Mouse (Mus musculus): Measurements from ENCODE around the gene Lilr4b. TPM values are rescaled to one million over a fixed set of nuclear protein-coding genes. Genes with fewer than 3 reads are reported as not detected.
"Not testable (repeated sequence)": the region's sequence is repeated elsewhere in the genome, so short reads cannot be mapped to it uniquely, and the experiment has no call there.

Gene Lilr4b
- total RNA-seq (2021): 1 to 10 TPM; 1.3 to 2.9 TPM
- long read RNA-seq, experiment 1, partial matches to known transcripts: 0 of 2 reads
- long read RNA-seq, experiment 1, other reads (novel, unspliced or antisense): 2 of 2 reads
- long read RNA-seq, experiment 2, partial matches to known transcripts: 0 of 2 reads
- long read RNA-seq, experiment 2, other reads (novel, unspliced or antisense): 2 of 2 reads

- not testable (repeated sequence) for DNase-seq
Measured at GRCm38 (mm10) chr10:51480397-51480796, at the start of gene Lilr4b, which contains the start of gene Gm49339. TSS of gene Lilr4b (plus strand) at chr10:51480632. TSS of gene Gm49339 (plus strand) at chr10:51480612.

- no peak for DNase-seq
Measured at GRCm38 (mm10) chr10:51432940-51433339, 47.5 kb upstream of the Lilr4b start.

DNA sequence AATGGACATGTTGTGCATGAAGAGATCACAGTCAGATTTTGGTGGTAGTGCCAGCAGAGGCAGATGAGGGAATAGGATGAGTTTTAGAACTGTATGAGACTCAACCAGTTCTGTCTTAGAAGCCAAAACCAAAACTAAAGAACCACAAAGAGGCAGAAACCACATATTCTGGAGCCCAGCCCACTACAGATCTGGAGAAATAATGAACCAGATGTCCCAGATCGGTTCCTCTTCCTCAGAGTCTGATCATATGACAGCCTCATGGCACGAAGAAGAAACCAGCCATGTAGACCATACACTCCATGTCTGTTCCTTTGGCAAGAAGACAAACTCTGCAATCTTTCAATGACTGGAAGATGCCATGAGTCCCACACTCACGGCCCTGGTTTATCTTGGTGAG lies 44.7 kb upstream of the Lilr4b start:
- DNase-seq: no peak

DNA sequence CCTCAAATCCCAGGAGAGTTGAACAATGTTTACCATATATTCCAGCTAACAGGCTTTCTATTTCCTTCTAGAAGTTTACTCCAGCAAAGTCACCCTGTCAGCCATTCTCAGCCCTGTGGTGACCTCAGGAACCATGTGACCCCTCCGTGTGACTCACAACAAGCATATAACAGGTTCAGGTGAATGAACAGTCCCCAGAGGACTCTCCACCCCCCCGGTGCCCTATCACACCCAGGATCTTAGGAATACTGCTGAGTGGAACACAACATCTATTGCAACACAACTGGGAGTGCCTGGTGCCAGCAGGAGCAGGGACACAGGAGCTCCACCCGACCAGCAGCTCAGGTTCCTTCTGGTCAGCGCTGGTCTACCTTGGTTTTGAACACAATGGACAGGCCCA lies 28.8 kb upstream of the Lilr4b start:
- no peak for DNase-seq

GRCm38 (mm10) chr10:51453616-51454298 lies 26.7 kb upstream of the Lilr4b start:
- no peak for DNase-seq

DNA sequence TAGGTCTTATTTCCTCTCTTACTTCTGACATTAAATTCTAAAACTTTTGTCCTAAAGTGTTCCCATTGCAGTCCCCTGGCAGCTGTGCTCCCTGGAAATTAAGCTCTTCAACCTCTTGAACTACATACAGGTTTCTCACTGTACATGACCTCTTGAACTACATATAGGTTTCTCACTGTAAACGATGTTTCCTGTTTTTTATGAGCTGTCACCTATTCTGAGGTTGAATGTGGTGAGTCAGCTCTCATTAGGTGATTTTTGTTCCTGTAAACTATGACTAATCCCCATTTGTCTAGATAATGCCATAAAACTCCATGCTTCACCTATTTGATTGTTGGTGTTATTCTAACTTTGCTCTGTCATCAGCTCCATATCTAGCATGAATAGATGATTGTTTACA lies 26.1 kb upstream of the Lilr4b start:
- no peak for DNase-seq

DNA sequence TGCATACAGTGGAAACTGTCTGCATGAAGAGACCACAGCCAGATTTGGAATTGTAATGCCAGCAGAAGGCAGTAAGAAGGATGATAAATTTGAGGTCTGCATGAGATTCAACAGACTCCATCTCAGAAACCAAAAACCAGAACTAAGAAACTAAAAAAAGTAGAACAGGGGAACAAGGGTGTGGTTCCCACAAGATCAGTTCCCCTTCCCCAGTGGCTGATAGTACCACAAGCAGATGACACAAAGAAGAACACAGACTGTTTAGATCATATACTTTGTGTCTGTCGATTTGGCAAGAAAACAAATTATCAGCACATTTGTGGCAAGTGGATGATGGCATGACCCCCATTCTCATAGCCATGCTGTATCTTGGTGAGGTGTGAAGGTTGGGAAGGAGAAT lies 24.7 kb upstream of the Lilr4b start:
- DNase-seq: peak in 1 of 2 experiments; percentile 1

DNA sequence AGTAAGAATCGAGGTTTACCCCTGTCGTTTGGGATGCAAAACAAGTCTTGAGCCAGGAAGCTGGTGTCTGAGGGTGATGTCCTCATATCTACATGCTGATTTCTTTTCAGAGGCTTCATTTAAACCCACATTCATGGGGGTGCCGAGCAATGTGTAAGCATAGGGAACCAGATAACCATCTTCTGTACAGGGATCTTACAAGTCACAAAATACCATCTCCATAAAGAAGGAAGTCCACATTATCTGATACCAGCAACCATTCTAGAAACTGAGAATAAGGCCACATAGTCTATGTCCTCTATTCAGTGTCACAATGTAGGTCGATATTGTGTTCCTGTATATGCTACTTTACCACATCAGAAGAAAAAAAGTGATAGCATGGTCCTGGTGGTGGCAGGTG lies 24.1 kb upstream of the Lilr4b start:
- DNase-seq: no peak

DNA sequence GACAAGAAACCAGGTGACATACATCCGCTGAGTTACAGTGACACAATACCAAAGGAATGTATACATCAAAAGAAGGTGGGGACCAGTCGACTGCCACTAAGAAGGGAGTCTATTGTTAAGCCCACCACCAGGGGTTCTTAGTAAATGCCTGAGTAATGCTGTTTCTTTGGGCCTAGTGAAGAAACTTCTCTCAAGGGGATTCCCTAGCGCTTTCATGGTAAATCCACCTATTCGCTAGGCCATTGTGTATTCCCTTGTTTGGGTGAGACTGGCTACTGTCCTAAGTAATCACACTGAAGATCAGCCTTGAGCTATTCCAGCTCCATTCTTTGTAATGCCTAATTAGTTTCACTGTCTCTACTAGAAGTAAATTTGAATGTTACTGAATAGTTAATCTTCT lies 16.6 kb upstream of the Lilr4b start:
- not testable (repeated sequence) for DNase-seq

- not testable (repeated sequence) for DNase-seq
Measured at GRCm38 (mm10) chr10:51490691-51491090, 10.3 kb downstream of the Lilr4b start, which contains the start of gene Lilrb4a. TSS of gene Lilrb4a (plus strand) at chr10:51490956.

GRCm38 (mm10) chr10:51520021-51520420 lies 39.6 kb downstream of the Lilr4b start:
- no peak for DNase-seq

DNA sequence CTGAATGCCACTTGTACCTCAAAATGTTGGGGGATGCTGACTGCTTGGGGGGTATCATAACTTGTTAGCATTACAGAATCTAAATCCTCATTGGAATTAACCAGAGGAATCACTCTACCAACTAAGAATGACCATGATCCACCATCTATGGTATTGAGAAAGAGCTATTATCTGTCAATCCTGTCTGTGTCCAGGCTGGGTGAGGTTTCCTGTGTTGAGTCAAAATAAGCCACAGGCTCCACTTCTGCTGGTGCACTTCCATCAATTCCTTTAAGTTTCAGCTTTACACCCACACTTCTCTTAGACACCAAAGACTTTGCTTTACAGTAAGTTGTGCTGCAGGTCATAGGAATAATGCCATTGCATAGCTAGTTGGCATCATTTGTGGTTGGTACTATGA lies 41.0 kb downstream of the Lilr4b start:
- DNase-seq: no peak

GRCm38 (mm10) chr10:51526090-51526489 lies 45.7 kb downstream of the Lilr4b start:
- DNase-seq: no peak

- DNase-seq: no peak
Measured at GRCm38 (mm10) chr10:51526633-51527032, 46.2 kb downstream of the Lilr4b start.

- DNase-seq: no peak
Measured at GRCm38 (mm10) chr10:51528840-51529434, 48.5 kb downstream of the Lilr4b start.

DNA sequence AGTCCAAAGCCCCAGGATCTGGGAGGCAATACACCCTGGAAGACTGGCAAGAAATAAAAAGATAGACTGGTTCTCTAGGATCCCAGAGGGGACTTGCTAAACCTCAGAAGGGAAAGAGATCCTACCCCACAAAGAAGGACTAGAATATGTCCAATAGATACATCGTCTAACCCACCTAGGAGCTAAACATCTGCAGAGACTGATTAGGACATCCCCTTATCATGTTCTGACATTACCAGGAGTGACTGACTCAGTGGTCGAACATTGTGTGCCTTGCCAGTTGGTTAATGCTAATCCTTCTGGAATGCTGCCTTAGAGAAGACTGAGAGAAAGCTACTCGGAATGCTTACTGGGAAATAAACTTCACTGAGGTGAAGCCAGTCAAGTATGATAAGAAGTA lies 49.1 kb downstream of the Lilr4b start:
- no peak for DNase-seq

DNA sequence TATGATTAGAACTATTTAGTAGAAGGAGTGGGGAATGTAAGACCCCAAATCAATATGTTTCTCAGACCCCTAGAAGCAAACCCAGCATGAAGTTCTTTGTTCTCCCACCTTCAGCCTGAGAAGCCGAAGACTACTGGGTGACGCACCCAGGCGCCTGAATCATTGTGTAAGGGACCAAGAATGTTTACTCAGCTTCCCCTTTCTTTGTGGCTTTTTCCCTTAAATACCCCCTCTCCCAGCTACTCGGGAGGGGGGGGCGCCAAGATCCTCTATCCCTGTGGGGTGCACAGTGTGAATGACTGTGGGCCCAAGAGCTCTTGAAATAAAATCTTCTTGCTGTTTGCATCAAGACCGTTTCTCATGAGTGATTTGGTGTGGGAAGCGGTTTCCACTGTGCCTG lies 50.4 kb downstream of the Lilr4b start:
- DNase-seq: no peak

Other genes starting within 250 kb of the Lilr4b start
- gene Gm49339, start within 50 bp of the Lilr4b start, total RNA-seq (2021): 1 to 10 TPM; 1.5 to 1.7 TPM
- gene Lilrb4a, start 10.3 kb downstream of the Lilr4b start, total RNA-seq (2021): 1 to 10 TPM; 1.2 to 2.9 TPM
- gene Fam162b, start 109.9 kb downstream of the Lilr4b start, total RNA-seq (2021): not detected
- not detected for gene Gprc6a, start 150.8 kb downstream of the Lilr4b start, total RNA-seq (2021)
- gene Rfx6, start 197.1 kb downstream of the Lilr4b start, total RNA-seq (2021): not detected